In the genomic region with DNA sequence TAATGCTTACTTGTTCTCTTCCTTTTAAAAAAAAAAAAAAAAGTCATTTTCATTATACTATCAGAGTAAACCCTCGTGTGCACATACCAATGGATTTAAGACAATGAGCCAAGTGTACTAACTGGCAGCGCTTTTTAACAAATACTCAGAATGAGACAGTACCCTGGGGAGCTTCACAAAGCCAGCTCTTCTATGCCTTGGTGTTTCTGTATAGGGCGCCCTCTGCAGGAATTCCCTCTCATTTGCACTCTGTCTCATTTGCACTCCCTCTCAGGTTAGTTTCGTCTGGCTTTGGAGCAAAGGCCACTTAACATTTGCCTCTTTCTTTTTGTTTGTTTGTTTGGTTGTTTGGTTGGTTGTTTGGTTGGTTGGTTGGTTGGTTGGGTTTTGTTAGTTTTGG, we compare ENCODE assay signal across 8 mouse cellular contexts. TPM values are rescaled to one million over a fixed set of nuclear protein-coding genes. Genes with fewer than 3 reads are reported as not detected.
DNase-seq lines count a peak whose midpoint lies in the region; ATAC-seq and TF ChIP-seq lines count a peak whose summit lies in the region.

No protein-coding gene starts in this region.

- DNase-seq in urinary bladder, postnatal 14 days (ENCODE audit: low spot score) = peak; percentile 5
- no peak for DNase-seq in urinary bladder, postnatal 10 days (ENCODE audit: low spot score)
- peak; percentile 67 to 69 for DNase-seq in cerebellum, adult 18-20 months
- DNase-seq in skeletal muscle tissue, adult 2 months (ENCODE audit: low read depth, low spot score) = peak; percentile 30
- no peak for DNase-seq in urinary bladder, postnatal 4 days (ENCODE audit: low spot score in 2 of 2)

- TF ChIP-seq CTCF in intestine, postnatal 0 days (IDR thresholded peaks at IDR 0.05; ENCODE audit: low read depth) = peak; percentile 44

- H3K4me1 ChIP-seq in intestine, postnatal 0 days (replicated peaks; ENCODE audit: control insufficient read depth, insufficient read depth, low read length) = no peaks in the 10 kb centered on the region
- no peaks in the 10 kb centered on the region for H3K4me1 ChIP-seq in intestine, embryonic 16.5 days (ENCODE audit: control insufficient read depth, insufficient read depth, low read length)

- WGBS in intestine, postnatal 0 days = 38% methylated on average over 4 of the region's 4 CpGs
- WGBS in intestine, embryonic 16.5 days = 48% methylated on average over 4 of the region's 4 CpGs

- no peak overlapping the region for H3K4me2 ChIP-seq in intestine, postnatal 0 days (replicated peaks; ENCODE audit: low read depth)
- H3K4me2 ChIP-seq in intestine, embryonic 16.5 days (ENCODE audit: low read depth, low read length) = no peak overlapping the region

- H3K27me3 ChIP-seq in intestine, postnatal 0 days (replicated peaks; ENCODE audit: control insufficient read depth, insufficient read depth, low read length) = no peaks in the 10 kb centered on the region
- H3K27me3 ChIP-seq in intestine, embryonic 16.5 days (replicated peaks; ENCODE audit: control insufficient read depth, insufficient read depth, low read length) = no peaks in the 10 kb centered on the region

- no peak overlapping the region for H3K9ac ChIP-seq in intestine, postnatal 0 days (ENCODE audit: low read depth, low read length)
- H3K9ac ChIP-seq in intestine, embryonic 16.5 days (ENCODE audit: low read depth, low read length) = no peak overlapping the region

- no peaks in the 10 kb centered on the region for H3K36me3 ChIP-seq in intestine, postnatal 0 days (ENCODE audit: control insufficient read depth, insufficient read depth)
- no peaks in the 10 kb centered on the region for H3K36me3 ChIP-seq in intestine, embryonic 16.5 days (ENCODE audit: control insufficient read depth, insufficient read depth, low read length)

- H3K9me3 ChIP-seq in intestine, postnatal 0 days (ENCODE audit: control insufficient read depth) = no peaks in the 10 kb centered on the region
- no peaks in the 10 kb centered on the region for H3K9me3 ChIP-seq in intestine, embryonic 16.5 days (ENCODE audit: control insufficient read depth, low read length)

- H3K4me3 ChIP-seq in intestine, postnatal 0 days (ENCODE audit: low read depth, low read length) = no peak overlapping the region
- H3K4me3 ChIP-seq in intestine, embryonic 16.5 days (ENCODE audit: low read length) = no peak overlapping the region

- H3K27ac ChIP-seq in intestine, postnatal 0 days (ENCODE audit: low read depth, low read length) = no peak overlapping the region
- H3K27ac ChIP-seq in intestine, embryonic 16.5 days (ENCODE audit: low read length) = no peak overlapping the region

- no peak for ATAC-seq in intestine, postnatal 0 days
- no peak for ATAC-seq in intestine, embryonic 16.5 days
- ATAC-seq in granulocyte monocyte progenitor cell, adult 5-6 weeks (replicated peaks; ENCODE audit: poor library complexity, severe bottlenecking) = peak; percentile 91

RNA-seq across cellular contexts. Expression of gene Ccdc90b, which starts 40.1 kb away (rescaled TPM):
- 37.7 and 38.5 TPM in 2 replicates for polyA plus RNA-seq in intestine, postnatal 0 days (2015; fragmentation: Nextera tagmentation; extraction: Ambion mirVana)
- 42.5 and 43.9 TPM in 2 replicates for polyA plus RNA-seq in intestine, embryonic 16.5 days (2015; fragmentation: Nextera tagmentation; extraction: Ambion mirVana)
- total RNA-seq in granulocyte monocyte progenitor cell, adult 5-6 weeks (2014; fragmentation: Nextera tagmentation) = 19.5 and 25.7 TPM in 2 replicates
- 38.9 and 41.7 TPM in 2 replicates for total RNA-seq in granulocyte monocyte progenitor cell, adult 5-6 weeks (2017)

Comparison
In these comparisons a context has a peak if more than half of its experiments do, and no peak if none do; other contexts are left out.
1. DNase-seq: peak in urinary bladder, postnatal 14 days (single experiment), cerebellum, adult 18-20 months (2 of 2) and skeletal muscle tissue, adult 2 months (single experiment); none in urinary bladder, postnatal 10 days (single experiment) and urinary bladder, postnatal 4 days (0 of 2).